Mouse (Mus musculus) layer of hippocampus, adult 11-12 months (tissue): ENCODE measurements around the gene Fbxl4.
A peak's percentile ranks its signal among the peaks of the same experiment; 100 is the strongest.
"Not testable (repeated sequence)": the region's sequence is repeated elsewhere in the genome, so short reads cannot be mapped to it uniquely, and the experiment has no call there.

Experiments
- DNase-seq: peaks from one replicate; pipeline ENCODE4 v3.0.0; 2022; ENCODE audit warnings: low spot score

Fbxl4 gene

GRCm38 (mm10) chr4:22357266-22357930 lies at the start of gene Fbxl4:
TSS of gene Fbxl4 (plus strand) at chr4:22357543.
- DNase-seq, result peak; percentile 83

- no peak for DNase-seq
Measured at GRCm38 (mm10) chr4:22314564-22314963, 42.8 kb upstream of the Fbxl4 start.

- DNase-seq, result no peak
Measured at GRCm38 (mm10) chr4:22342816-22343573, 14.3 kb upstream of the Fbxl4 start.

GRCm38 (mm10) chr4:22349086-22349485 lies 8.3 kb upstream of the Fbxl4 start:
- not testable (repeated sequence) for DNase-seq

GRCm38 (mm10) chr4:22357931-22358300 lies 573 bp downstream of the Fbxl4 start:
- DNase-seq, result no peak

- no peak for DNase-seq
Measured at GRCm38 (mm10) chr4:22358487-22358886, 1.1 kb downstream of the Fbxl4 start.

- no peak for DNase-seq
Measured at GRCm38 (mm10) chr4:22367368-22367767, 10.0 kb downstream of the Fbxl4 start.

- DNase-seq, result no peak
Measured at GRCm38 (mm10) chr4:22378516-22378915, 21.2 kb downstream of the Fbxl4 start.

- no peak for DNase-seq
Measured at GRCm38 (mm10) chr4:22380646-22381045, 23.3 kb downstream of the Fbxl4 start.

- no peak for DNase-seq
Measured at GRCm38 (mm10) chr4:22383528-22384265, 26.4 kb downstream of the Fbxl4 start.

GRCm38 (mm10) chr4:22390045-22390444 lies 32.7 kb downstream of the Fbxl4 start:
- no peak for DNase-seq

GRCm38 (mm10) chr4:22392777-22393473 lies 35.6 kb downstream of the Fbxl4 start:
- DNase-seq, result no peak

GRCm38 (mm10) chr4:22395404-22395803 lies 38.1 kb downstream of the Fbxl4 start:
- DNase-seq, result no peak

- DNase-seq, result no peak
Measured at GRCm38 (mm10) chr4:22396484-22397000, 39.2 kb downstream of the Fbxl4 start.

GRCm38 (mm10) chr4:22397003-22397402 lies 39.7 kb downstream of the Fbxl4 start:
- DNase-seq, result no peak

GRCm38 (mm10) chr4:22402032-22402431 lies 44.7 kb downstream of the Fbxl4 start:
- no peak for DNase-seq

GRCm38 (mm10) chr4:22402930-22403329 lies 45.6 kb downstream of the Fbxl4 start:
- DNase-seq, result no peak

- DNase-seq, result no peak
Measured at GRCm38 (mm10) chr4:22420627-22421026, 63.3 kb downstream of the Fbxl4 start.

GRCm38 (mm10) chr4:22422400-22422799 lies 65.1 kb downstream of the Fbxl4 start:
- DNase-seq, result no peak

GRCm38 (mm10) chr4:22428150-22428549 lies 70.8 kb downstream of the Fbxl4 start:
- no peak for DNase-seq

- no peak for DNase-seq
Measured at GRCm38 (mm10) chr4:22469575-22469974, 112.2 kb downstream of the Fbxl4 start.
